Mouse (Mus musculus): ENCODE results near the gene Cnot1.

Cnot1 gene

DNA sequence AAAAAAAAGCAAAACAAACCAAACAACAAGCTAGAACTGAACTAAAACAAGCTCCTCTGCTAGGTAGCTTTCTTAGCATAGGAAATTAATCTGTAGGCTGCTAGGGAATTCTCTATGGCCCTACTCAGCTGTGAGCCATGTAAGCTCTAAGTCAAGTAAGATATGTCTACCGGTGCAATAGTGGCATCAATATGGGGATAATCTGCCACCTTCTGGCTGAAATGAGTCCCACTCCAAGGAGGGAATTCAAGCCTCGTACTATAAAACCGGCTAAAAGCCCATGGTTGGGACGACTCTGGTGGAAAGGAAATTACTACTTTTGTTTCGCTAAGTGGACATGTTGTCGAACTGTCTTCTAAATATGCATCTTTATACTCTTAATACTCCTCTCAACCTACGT is 68.7 kb downstream of the Cnot1 start:
- no peak for DNase-seq (ENCODE audit: low read depth, low spot score)

DNA sequence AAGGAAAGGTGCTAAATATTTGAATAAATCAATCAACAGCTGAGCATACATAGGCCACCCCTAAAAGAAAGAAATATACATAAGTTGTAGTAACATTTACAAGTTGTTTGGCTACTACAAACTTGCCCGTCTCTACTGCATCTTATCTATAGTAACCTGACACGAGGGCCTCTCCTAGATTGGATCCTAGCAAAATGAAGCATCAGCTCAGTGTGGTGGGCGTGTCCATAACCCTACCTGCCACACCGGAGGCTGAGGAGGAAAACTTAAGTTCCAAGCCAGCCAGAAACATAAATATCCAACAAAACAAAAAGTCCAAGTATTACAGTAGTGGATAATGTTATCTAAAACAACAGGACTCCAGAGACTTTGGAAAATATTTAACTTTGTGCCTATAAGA is 79.6 kb downstream of the Cnot1 start:
- DNase-seq (ENCODE audit: low read depth, low spot score): no peak

DNA sequence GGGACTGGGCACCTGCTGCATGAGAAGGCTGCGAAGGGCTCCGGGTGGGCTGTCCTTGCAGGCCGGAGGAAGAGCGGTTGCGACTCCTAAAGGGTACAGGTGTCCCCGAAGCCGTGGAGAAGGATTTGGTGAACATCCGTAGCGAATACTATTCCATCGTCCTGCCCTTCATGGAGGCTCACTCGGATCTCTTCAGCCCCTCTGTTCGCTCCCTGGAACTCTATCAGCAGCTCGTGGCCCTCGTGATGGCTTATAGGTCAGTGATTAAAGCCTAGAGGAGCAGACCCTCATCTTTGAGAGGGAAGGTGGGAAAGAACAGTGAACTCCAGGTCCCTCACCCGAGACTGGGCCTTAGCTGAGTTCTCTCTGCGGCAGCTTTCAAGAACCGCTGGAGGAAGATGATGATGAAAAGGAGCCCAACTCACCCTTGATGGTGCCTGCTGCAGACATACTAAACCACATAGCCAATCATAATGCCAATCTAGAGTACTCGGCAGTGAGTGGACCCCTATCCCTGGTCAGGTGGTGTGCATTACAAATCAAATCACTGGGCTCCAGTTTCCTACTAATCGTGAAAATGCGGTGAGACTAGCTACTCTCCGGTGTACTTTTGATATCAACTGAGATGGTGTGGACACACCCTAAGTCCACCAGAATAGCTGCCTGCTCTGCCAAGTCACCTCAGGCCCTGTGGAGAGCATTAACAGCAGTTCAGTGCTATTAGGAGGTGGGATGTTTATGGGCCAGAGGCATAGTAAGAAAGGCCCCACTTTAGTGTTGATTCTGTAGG is 90.5 kb downstream of the Cnot1 start:
- no peak for DNase-seq (ENCODE audit: low read depth, low spot score)

DNA sequence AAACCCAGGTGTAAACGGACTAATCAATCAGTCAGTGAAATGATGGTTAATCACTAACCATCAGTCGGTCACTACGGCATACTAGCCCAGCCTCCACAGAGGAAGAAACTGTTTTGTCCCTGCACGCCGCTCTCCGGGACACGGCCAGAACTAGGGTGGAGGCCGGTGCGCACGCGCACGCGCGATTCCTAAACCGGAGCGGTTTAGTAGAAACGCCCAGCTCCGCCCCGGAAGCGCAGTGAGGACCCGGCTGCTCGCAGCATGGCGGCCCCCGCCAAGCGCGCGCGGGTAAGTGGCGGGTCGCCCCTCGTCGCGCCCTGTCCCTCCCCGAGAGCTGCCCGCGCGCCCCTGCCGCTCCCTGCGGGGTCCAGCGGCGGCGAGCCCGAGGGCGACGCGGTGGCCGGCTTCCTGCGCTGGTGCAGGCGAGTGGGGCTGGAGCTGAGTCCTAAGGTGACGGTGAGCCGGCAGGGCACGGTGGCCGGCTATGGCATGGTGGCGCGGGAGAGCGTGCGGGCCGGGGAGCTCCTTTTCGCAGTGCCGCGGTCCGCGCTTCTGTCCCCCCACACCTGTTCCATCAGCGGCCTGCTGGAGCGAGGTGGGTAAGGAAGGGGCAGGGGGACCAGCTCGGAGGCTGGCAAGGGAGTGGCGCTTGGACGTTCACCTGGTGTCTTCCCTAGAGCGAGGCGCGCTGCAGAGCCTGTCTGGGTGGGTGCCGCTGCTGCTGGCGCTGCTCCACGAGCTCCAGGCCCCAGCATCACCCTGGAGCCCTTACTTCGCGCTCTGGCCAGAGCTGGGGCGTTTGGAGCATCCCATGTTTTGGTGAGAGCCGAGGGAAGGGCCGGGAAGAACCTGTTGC is 91.4 kb downstream of the Cnot1 start, which contains the start of gene Setd6:
Setd6 (plus strand) TSS at position 206 of the 856 bp plus-strand sequence.
- no peak for DNase-seq (ENCODE audit: low read depth, low spot score)

DNA sequence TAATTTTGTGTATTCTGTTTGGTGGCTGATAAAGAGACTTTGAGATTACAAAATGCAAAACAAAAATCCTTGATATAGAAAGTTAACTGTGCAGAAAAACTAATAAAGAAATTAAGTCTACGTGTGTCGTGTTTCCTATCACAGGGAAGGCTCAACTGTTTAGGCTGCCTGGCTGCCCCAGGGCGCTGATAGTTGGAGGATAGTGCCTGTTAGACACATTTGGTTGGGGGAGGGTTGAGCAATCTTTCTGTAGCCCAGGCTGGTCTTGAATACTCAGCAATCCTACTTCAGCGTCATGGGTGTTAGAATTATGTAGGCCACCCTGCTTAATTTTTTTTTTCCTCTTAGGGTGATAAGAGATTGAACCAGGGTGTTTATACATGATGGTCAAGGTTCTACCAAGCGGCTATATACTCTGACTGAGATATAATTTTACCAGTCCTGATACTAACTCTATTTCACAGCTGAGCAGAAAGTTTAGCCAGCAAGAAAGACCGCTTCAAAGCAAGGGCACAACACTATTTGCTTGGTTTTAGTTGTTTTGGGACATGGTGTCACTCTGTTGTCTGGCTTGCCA is 92.3 kb downstream of the Cnot1 start:
- DNase-seq (ENCODE audit: low read depth, low spot score): no peak

DNA sequence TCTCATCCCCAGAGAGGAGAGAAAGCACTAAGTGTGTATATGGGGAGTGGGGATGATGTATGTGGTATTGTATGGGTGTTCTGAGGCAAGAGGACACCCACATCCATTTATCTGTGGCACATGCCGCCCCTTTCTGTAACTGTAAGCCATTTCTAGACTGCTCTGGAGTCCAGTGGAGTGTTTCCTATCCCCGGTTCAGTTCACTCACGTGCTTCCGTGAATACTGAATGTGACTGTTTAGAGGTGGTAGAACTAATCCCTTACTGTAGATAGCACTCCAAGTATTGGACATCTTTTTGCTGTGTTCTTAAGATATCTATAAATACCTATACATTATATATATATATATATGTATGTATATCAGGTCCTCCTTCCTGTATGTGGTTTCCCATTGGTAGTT is 92.9 kb downstream of the Cnot1 start:
- no peak for DNase-seq (ENCODE audit: low read depth, low spot score)

DNA sequence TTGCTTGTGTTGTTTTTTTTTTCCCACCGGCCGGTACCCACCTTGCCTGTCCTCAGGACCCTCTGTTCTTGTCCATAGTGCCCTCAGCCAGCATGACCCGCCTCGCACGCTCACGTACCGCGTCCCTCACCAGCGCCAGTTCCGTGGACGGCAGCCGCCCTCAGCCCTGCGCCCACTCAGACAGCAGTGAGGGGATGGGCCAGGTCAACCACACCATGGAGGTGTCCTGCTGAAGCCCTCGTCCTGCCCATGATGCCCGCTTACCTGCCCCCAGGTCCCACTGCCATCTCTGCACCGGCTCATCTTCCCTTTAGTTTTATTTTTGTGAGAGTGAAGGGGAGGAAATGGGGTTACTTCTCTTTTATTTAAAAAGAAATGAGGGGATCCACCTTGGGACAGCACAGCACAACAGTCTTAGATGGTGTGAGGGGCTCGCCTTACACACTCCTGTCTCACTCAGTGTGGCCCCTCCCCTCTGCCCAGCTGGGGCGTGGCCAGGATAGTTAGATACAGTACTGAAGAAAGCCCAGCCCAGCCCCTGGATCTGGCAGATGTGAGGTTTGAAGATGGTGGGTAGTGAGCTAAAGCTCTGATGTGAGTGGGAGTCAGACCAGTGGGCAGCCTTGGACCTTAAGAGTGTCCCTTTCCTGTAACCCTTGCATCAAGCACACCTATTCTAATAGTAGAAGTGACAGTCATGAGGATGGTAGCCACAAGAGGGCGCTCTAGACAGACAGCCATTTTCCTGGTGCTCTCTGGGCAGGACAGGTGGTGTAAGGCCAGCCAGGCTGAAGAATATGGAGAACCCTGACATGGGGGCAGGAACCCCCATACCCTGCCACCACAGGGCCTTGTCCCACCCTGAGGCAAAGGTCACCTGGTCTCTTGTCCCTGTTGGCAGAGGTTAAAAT is 93.9 kb downstream of the Cnot1 start:
- no peak for DNase-seq (ENCODE audit: low read depth, low spot score)

DNA sequence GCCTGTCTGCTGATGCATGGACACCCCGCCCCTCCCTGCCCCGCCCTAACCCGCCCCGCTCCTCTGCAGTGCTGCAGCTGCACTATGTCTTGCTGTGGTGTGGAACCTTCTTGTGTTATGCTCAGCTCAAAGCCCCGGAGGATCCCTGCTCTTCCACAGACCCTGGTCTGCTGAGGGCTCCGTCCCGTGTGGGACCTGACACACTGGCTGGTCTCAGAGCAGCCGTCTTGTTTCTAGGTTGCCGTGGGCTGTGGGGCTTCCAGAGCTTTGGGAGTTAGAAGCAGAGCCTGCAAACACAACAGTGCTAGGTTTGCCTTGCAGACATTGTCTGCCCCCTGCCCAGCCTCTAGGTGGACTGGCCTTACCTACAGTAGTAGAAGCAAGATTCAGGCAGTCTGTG is 94.9 kb downstream of the Cnot1 start:
- no peak for DNase-seq (ENCODE audit: low read depth, low spot score)

DNA sequence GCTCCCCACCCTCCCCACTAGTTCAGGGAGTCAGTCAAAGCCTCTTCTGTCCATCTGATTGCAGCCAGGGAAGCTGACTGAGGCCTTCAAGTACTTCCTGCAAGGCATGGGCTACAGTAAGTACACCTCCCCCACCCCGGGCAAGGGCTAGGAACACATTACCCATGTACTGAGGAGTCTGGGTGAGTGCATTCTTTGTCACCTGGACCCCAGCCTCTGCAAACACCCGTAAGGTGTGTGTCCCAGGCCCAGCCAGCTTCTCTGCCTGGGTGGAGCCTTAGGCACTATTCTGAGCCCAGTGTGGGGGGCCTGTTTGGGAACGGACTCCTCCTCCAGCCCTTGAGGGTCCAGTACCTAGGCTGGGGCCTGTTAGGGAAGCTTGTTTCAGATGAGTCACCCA is 96.2 kb downstream of the Cnot1 start:
- no peak for DNase-seq (ENCODE audit: low read depth, low spot score)

DNA sequence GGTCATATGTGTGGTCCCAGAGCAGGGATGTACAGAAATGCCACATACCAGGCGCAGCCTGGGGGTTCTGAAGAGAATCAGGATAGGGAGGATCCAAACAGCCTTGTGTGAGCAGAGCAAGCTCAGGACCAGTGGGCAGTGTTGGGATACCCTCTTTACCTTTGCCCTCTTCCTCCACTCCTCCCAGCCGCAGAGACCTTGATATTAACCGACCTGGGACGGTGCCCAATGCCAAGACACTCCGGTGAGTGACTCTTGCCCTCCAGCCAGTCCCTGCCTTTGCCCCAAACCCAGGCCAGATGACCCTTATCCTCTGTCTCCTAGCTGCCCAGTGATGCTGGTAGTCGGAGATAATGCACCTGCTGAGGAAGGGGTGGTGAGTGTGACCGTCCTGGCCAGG is 97.7 kb downstream of the Cnot1 start:
- no peak for DNase-seq (ENCODE audit: low read depth, low spot score)

DNA sequence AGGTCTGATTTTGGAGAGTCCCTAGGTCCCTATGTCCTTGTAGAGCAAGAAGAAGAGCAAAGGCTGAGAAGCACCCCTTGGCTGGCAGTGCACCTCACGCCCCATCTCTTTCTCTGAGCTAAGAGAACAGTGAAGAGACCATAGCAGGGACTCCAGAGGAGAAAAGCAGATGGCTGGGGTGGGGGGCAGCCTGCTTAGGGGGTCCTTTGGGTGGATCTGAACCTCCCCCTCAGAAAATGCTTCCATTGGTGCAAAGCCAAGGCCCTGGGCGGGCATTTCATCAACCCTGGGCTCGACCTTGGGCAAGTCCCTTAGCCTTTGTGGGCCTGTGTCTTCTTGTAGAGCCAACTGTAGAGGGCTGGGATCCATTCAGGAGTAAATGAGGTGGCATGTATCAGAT is 102.7 kb downstream of the Cnot1 start:
- DNase-seq (ENCODE audit: low read depth, low spot score): no peak

DNA sequence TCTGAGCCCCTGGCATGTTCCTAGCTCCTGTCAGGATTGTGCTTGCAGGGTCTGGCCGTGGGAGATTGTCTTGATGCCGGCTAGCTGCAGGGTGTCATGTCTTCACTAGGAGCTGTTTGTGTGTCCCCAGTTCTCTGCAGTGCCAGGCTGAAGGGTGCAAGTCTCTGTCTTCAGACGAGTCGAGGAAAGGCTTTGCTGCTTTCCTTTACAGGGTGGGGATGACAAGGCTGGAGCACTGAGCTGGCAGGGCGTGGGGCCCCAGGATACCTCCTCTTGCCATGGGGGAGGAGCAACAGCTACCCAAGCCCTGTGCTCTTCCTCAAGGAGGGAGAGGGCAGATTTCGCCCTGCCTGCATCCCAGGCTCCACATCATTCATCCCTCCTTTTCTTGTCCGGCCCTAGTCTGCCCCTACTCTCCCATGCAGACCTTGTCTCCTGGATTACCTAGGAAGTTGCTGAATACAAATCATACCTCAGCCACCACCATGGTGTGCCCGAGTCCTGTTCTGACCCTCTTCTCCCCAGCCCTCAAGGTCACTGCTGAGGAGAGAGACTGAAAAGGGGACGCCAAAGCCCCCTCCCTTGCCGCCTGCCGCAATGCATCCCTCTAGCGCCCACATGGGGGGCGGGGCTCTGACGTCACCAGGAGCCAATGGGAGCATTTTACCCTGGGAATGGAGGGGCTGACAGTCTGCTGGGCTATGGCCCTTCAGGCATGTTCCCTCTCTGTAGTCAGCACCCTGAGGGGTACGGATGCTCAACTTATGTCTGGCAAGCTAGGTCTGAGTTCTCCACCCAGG is 103.6 kb downstream of the Cnot1 start:
- DNase-seq (ENCODE audit: low read depth, low spot score): no peak

DNA sequence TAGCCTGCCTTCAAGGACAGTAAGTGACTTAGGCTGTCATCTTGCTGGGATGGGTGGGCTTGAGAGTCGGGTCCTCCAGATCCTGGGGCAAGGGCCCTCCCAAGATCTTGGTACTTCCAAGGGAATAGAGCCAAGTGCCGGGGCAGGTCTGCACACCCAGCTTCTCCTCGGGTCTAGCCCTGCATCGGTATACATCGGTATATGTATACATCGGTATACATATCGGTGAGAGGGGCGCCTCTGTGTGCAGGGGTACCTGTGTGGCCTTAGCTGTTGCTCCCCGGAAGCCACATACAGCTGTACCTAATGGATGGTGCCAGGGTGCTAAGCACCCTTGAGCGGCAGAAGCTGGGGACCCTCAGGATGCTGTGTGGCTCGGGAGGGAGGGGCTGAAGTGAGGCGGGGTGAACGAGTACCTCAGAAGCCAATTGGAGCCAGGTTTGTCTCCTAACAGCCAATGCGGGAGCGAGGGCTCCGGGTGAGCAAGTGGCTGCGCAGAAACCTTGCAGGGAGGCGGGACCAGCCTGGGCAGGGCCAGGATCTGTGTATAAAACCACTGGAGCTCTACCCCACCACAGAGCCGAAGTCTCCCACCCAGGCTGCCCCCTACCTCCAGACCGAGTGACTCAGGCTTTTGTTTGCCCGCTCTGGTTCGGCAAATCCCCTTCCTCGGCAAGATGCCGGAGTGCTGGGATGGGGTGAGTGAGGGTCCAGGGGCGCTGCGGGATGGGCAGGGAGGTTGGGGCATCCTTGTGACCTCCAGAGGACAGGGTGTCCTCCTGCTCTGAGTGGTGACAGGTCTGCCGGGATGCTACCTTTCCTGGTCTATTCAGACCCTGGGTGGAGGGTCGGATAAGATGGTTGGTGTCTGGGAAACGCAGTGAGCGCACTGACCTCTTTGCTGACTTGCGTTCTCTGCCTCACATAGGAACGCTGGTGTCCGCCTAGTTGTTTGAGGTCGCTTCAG is 104.5 kb downstream of the Cnot1 start:
- DNase-seq (ENCODE audit: low read depth, low spot score): no peak

DNA sequence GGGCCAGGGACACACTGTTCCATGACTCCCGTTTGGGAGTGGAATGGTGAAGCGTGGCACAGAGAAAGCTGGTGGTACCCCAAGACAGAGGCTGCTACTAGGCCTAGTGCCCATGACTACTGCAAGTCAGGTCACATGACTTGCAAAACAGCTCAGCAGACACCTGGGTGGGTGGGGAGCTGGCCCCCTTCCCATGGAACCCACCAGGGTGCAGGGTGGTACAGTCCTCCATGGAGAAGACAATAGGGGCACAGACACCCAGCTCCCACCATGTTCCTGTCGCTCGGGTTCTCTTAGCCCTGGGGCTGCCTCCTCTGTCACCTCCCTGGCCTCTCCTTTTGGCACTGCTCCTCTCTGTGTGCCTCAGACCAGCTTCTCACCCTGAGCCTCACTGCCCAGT is 105.5 kb downstream of the Cnot1 start:
- no peak for DNase-seq (ENCODE audit: low read depth, low spot score)

DNA sequence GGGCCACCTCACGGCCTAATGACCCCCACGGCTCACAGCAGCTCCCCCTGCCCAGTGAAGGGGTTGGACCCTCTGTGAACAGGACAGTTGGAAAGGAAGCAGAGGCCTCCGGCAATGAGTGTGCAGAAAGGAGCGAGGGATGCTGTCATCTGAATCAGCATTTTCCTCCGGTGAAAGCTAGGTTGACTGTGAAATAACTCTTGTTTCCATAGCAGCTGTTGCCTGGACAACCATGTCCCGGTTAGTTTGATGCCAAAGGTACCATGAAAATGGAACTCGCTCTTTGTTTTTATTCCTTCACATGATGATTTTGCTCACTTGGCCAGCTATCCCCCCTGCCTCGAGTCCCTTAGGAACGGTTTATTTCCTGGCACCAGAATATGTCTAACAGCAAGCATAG is 107.0 kb downstream of the Cnot1 start:
- no peak for DNase-seq (ENCODE audit: low read depth, low spot score)

DNA sequence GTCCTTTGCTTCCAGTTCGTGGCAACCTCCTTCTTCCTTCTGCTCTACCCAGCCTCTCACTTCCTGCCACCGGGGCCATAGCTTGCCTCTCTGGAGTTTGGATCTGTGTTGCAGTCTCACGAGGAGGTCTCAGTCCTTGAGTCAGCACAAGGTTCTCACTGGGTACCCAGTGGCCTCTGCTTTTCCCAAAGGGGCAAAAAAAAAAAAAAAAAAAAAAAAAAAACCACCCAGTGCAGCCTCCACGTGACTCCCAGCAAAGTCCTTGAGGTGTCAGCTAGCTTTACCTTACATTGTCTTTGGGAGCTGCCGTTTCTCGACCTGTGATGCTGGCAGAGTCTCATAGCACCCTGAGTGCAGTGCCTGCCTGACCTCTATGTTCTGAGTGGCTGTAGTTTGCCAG is 109.1 kb downstream of the Cnot1 start:
- no peak for DNase-seq (ENCODE audit: low read depth, low spot score)

DNA sequence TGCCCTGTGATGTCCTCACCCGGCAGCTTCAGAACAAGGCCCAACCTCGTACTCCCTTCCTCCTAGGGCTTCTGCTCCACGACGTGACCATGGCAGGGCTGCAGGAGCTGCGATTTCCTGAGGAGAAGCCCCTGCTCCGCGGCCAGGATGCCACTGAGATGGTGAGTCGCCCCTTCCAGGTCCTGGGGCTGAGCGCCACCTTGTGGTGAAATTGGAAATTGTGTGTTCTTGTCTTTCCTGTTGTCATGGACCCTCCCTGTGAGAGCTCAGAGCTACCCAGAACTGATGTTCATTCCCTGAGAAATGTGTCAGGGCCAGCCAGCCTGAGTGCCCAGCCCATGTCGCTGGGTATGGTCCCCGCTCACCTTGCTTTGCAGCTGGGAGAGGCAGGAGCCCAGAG is 110.1 kb downstream of the Cnot1 start:
- peak; percentile 66 for DNase-seq (ENCODE audit: low read depth, low spot score)

DNA sequence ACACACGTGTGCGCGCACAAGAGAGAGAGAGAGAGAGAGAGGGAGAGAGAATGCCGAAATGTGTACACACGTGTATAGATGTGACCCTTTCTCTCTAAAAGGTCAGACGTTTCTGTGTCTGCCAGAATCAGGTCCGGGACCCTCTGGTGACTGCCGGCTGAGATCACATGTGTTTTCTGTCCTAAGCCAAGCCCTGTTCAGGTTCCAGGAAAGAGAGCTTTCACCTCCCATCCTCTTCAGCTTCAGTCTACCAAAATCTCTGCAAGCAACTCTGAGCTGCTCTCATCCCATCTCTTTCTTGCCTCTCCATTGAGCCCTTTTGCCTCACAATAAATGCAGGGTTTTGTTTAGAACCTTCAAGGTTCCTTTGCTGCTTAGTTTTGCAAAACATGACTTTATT is 110.6 kb downstream of the Cnot1 start:
- no peak for DNase-seq (ENCODE audit: low read depth, low spot score)

DNA sequence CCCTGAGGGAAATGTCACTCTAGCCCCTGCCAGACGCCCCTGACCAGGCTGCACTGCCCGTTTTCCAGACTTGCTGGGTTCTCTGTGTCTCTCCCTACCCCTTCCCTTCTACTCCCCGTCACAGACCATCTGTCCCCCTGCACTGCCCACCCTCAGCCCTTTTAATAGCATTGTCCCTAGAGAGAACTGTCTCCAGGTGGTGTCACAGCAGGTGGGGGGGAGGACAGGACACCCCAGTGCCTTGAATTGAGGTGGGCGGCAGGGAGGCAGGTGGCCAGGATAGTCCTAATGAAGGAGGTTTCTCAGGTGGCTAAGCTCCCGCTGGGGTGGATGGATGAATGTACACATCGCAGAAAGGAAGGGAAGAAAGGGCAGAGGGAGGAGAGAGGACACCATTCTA is 112.6 kb downstream of the Cnot1 start:
- DNase-seq (ENCODE audit: low read depth, low spot score): no peak
